Mouse (Mus musculus): ENCODE data around the gene Plekha8.

Plekha8 gene

GRCm38 (mm10) chr6:54586911-54587310 is 8.0 kb upstream of the Plekha8 start:
- no peak for DNase-seq (ENCODE audit: low spot score)

- no peak for DNase-seq (ENCODE audit: low spot score)
Observed at GRCm38 (mm10) chr6:54587683-54588082, 7.2 kb upstream of the Plekha8 start.

GRCm38 (mm10) chr6:54588212-54588611 is 6.7 kb upstream of the Plekha8 start:
- DNase-seq (ENCODE audit: low spot score): no peak

- DNase-seq (ENCODE audit: low spot score): no peak
Observed at GRCm38 (mm10) chr6:54590691-54591090, 4.2 kb upstream of the Plekha8 start.

GRCm38 (mm10) chr6:54591778-54592177 is 3.1 kb upstream of the Plekha8 start:
- DNase-seq (ENCODE audit: low spot score): no peak

- peak; percentile 91 for DNase-seq (ENCODE audit: low spot score)
Observed at GRCm38 (mm10) chr6:54592938-54593535, 1.9 kb upstream of the Plekha8 start.

GRCm38 (mm10) chr6:54593766-54594468 is 994 bp upstream of the Plekha8 start:
- no peak for DNase-seq (ENCODE audit: low spot score)

GRCm38 (mm10) chr6:54595330-54595878 is 493 bp downstream of the Plekha8 start:
- DNase-seq (ENCODE audit: low spot score): no peak

GRCm38 (mm10) chr6:54597208-54597607 is 2.3 kb downstream of the Plekha8 start, which contains the start of gene Fkbp14:
Gene Fkbp14 (minus strand): TSS chr6:54597308.
- no peak for DNase-seq (ENCODE audit: low spot score)

GRCm38 (mm10) chr6:54597711-54598110 is 2.8 kb downstream of the Plekha8 start:
- no peak for DNase-seq (ENCODE audit: low spot score)

GRCm38 (mm10) chr6:54600681-54601347 is 5.9 kb downstream of the Plekha8 start:
- no peak for DNase-seq (ENCODE audit: low spot score)

- no peak for DNase-seq (ENCODE audit: low spot score)
Observed at GRCm38 (mm10) chr6:54602891-54603290, 8.0 kb downstream of the Plekha8 start.

GRCm38 (mm10) chr6:54604001-54604715 is 9.2 kb downstream of the Plekha8 start:
- DNase-seq (ENCODE audit: low spot score): no peak

- peak; percentile 30 for DNase-seq (ENCODE audit: low spot score)
Observed at GRCm38 (mm10) chr6:54606241-54606640, 11.3 kb downstream of the Plekha8 start.

GRCm38 (mm10) chr6:54617363-54617762 is 22.5 kb downstream of the Plekha8 start:
- DNase-seq (ENCODE audit: low spot score): no peak

GRCm38 (mm10) chr6:54619530-54619929 is 24.6 kb downstream of the Plekha8 start:
- DNase-seq (ENCODE audit: low spot score): peak; percentile 22

GRCm38 (mm10) chr6:54620357-54620756 is 25.4 kb downstream of the Plekha8 start:
- no peak for DNase-seq (ENCODE audit: low spot score)

GRCm38 (mm10) chr6:54628381-54628780 is 33.5 kb downstream of the Plekha8 start:
- no peak for DNase-seq (ENCODE audit: low spot score)

GRCm38 (mm10) chr6:54629734-54630133 is 34.8 kb downstream of the Plekha8 start:
- DNase-seq (ENCODE audit: low spot score): peak; percentile 21

GRCm38 (mm10) chr6:54631462-54631861 is 36.6 kb downstream of the Plekha8 start:
- no peak for DNase-seq (ENCODE audit: low spot score)

GRCm38 (mm10) chr6:54639877-54640276 is 45.0 kb downstream of the Plekha8 start:
- no peak for DNase-seq (ENCODE audit: low spot score)

GRCm38 (mm10) chr6:54641953-54642352 is 47.0 kb downstream of the Plekha8 start:
- DNase-seq (ENCODE audit: low spot score): no peak
